Mouse (Mus musculus) kidney, adult 2 months (tissue): ENCODE measurements around the gene Pepd.

Source experiments
- CTCF ChIP-seq: fragments of 200-500 bp; conservative IDR thresholded peaks from 2 replicates; pipeline ENCODE4 v1.5.1; 2011; ENCODE audit warnings: low read depth, mild to moderate bottlenecking, control low read depth, low read length, moderate library complexity, mixed read lengths; ENCODE audit not compliant: insufficient read depth, insufficient read length
- POLR2A ChIP-seq: fragments of 200-500 bp; IDR thresholded peaks from one replicate; pipeline ENCODE4 v1.6.1; 2011; ENCODE audit warnings: low read depth, low read length, control low read depth

DNA sequence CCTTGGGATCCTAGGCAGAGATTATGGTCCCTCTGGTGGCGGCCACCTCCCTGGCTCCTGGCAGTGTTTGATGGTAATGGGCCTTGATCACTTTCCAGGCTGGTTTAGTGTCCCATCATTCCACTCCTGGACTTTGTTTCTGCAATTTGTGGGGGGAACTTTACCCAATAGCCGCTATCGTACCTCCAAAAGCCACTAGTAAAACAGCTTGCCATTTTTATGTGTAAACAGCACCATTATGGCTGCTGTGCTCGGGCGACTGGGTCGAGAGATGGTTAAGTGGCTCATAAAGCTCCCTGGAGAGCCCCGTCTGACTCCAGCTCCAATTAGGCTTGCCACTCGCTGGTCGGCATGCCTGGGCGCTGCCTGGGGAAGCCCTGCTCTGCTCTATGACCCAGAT, 59.6 kb downstream of the Pepd start:
- TF ChIP-seq CTCF (no peak), POLR2A (no peak)
